Mouse (Mus musculus) splenic B cell, adult 2 months (primary cell): ENCODE data around the gene Ola1.

Experiments
- DNase-seq: peaks from one replicate; pipeline ENCODE4 v3.0.0-alpha.2; 2011; ENCODE audit warnings: low read depth, low spot score
- H3K27me3 ChIP-seq: 2 replicates; pipeline ENCODE4 v1.6.1; 2012; ENCODE audit warnings: mild to moderate bottlenecking, low read length, moderate library complexity, mixed read lengths; ENCODE audit not compliant: control insufficient read depth, poor library complexity, insufficient read depth, severe bottlenecking
- H3K36me3 ChIP-seq: 2 replicates; pipeline ENCODE4 v1.6.1; 2012; ENCODE audit warnings: mild to moderate bottlenecking, low read length, moderate library complexity, mixed read lengths; ENCODE audit not compliant: control insufficient read depth, poor library complexity, insufficient read depth, severe bottlenecking

Gene Ola1

GRCm38 (mm10) chr2:73218913-73219312 lies at the start of gene Ola1:
Gene Ola1 (minus strand): TSS chr2:73218924.
- no peaks in the 10 kb centered on the region for H3K36me3 ChIP-seq
- no peak for DNase-seq
- no peaks in the 10 kb centered on the region for H3K27me3 ChIP-seq

GRCm38 (mm10) chr2:73268281-73268680 lies 49.6 kb upstream of the Ola1 start:
- H3K27me3 ChIP-seq = no peaks in the 10 kb centered on the region; the same call in none of the 2 replicates
- peak; percentile 30 for DNase-seq
- no peaks in the 10 kb centered on the region for H3K36me3 ChIP-seq

DNA sequence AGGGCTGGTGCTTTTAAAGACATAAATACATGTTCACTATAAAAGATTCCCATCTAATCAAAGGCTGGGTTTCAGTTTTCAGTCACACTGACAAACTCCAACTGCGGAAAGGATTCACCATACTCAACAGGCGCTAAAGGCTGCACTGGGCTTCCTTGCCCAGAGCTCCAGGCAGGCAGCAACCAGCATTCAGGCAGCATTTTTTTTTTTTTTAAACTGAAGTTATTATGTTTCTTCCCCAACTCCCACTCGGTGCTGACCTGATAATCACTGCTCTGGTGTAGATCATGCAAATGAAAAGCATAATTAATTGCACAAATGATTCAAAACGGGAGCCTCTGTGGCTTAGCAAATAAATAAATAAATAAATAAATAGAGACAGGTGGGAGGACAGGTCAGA lies 49.1 kb upstream of the Ola1 start:
- DNase-seq = no peak
- no peaks in the 10 kb centered on the region for H3K36me3 ChIP-seq

DNA sequence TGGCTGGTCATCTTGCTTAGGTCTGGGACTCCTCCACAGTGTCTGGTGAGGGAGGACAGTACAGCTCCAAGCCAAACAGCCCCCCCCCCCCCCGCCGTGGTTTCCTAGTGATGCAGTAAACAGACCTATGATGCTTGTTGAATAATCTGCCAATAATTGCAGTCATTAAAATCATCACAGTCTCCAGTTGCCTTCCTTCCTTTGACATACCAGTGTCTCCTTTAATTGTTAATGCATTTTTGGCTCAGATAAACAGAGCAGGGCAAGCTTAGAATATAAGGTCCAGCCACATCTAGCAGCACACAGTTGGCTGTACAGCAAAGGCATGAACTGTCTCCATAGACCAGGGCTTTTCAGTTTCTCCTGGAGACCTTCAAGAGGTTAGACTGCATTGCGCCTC lies 48.5 kb upstream of the Ola1 start:
- no peaks in the 10 kb centered on the region; the same call in none of the 2 replicates for H3K27me3 ChIP-seq
- DNase-seq = no peak
- no peaks in the 10 kb centered on the region for H3K36me3 ChIP-seq

More for the DNA sequence above, 49.1 kb upstream of the Ola1 start:
- no peaks in the 10 kb centered on the region; the same call in none of the 2 replicates for H3K27me3 ChIP-seq

- no peaks in the 10 kb centered on the region for H3K36me3 ChIP-seq
- no peaks in the 10 kb centered on the region; the same call in none of the 2 replicates for H3K27me3 ChIP-seq
- no peak for DNase-seq
Observed at GRCm38 (mm10) chr2:73266623-73267022, 47.9 kb upstream of the Ola1 start.

GRCm38 (mm10) chr2:73266011-73266410 lies 47.3 kb upstream of the Ola1 start:
- Histone ChIP-seq H3K27me3 (no peaks in the 10 kb centered on the region; the same call in none of the 2 replicates), H3K36me3 (no peaks in the 10 kb centered on the region)
- DNase-seq = peak; percentile 31

DNA sequence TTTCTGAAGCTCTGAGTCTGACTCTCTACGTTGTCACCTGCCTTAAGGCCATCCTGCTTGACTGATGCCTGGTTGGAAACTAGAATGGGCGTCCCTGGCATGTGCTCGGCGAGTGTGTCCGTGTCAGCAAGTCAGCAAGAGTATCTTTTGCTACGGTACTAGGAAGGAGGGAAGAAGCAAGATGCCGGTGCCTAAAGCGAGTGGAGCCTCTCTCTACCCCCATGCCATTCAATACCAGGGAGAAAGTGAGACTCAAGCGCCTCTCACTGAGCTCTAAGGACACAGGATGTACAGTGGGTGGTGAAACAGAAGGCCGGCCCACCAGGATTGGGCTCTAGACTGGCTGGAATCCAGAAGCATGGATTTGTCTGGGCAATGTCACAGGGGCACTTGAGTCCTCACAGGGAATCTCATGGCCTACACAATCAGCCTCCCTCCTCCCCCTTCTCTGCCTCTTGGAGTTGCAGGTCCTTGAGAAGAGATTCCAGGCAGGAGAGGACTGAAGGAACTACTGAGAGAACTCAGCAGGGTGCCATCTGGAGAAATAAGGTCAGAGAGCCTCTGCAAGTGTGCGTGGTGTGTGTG lies 46.0 kb upstream of the Ola1 start:
- DNase-seq = peak; percentile 11
- H3K27me3 ChIP-seq = no peaks in the 10 kb centered on the region; the same call in none of the 2 replicates
- H3K36me3 ChIP-seq = no peaks in the 10 kb centered on the region

DNA sequence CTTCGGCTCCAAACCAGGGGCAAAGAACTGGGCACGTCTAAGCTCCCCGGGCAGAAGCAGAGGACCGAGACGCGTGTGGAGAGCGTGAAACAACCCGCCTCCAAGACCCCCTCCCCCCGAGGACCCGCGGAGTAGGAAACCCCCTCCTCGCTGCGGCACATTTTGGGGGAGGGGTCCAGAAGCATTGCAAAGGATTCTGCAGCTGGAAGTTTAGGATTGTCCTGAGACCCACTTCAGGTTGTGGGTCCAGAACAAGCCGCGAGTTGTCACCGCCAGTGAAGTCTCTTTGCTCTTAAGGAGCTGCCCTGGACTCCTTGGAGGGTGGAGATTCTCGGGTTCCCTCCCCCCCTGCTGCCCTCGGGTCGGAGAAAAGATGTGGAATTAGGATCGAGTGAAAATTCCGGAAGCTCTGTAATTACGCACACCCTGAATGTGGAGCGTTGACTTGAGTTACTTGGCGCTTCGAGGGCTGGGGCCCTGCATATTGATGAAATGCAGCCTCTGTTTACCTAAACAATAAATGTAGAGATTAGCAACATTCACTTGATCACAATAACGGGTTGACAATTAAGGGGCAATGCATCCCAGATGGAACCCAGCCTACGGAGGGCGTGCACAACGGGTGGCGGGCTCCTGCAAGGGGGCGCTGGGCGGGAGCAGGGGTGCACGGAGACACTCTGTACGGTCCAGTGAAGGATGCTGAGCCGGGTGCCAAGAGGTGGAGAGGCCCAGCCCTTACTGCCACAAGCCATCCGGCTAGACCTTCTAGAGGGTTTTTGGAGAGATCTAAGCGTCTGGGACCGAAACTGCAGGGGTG lies 45.3 kb upstream of the Ola1 start:
- DNase-seq = no peak
- H3K36me3 ChIP-seq = no peaks in the 10 kb centered on the region

DNA sequence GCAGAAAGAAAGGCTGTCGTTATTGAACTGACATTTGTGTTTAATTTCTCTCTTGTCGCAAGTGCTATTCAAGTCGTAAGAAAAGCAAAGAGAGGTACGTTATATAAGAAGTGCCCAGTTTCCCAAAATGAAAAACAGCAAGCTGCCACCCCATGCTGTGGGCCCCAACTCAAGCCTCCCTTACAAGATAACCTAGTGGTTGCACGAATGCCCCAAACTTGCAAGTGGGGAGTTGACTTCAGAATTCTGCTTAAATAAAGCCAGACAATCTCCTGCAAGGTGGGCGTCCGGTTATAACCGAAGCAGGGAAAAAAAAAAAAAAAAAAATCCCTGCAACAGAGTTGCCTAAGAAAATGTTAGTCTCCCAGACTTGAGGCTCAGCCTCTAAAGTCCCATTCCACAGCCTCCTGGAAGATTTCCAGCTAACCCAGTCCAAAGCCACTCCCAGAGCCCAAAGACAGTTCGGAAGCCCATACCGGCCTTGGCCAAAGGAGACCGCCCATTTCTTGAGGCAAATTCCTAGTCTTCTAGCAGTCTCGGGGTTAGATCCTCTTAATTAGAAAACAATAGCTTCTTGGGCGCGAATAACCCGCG lies 44.5 kb upstream of the Ola1 start:
- H3K27me3 ChIP-seq = no peaks in the 10 kb centered on the region; the same call in none of the 2 replicates
- no peak for DNase-seq
- no peaks in the 10 kb centered on the region for H3K36me3 ChIP-seq

More for the DNA sequence above, 45.3 kb upstream of the Ola1 start:
- no peaks in the 10 kb centered on the region; the same call in none of the 2 replicates for H3K27me3 ChIP-seq

- Histone ChIP-seq H3K36me3 (no peaks in the 10 kb centered on the region), H3K27me3 (no peaks in the 10 kb centered on the region)
- DNase-seq = no peak
Observed at GRCm38 (mm10) chr2:73248701-73249100, 30.0 kb upstream of the Ola1 start.

DNA sequence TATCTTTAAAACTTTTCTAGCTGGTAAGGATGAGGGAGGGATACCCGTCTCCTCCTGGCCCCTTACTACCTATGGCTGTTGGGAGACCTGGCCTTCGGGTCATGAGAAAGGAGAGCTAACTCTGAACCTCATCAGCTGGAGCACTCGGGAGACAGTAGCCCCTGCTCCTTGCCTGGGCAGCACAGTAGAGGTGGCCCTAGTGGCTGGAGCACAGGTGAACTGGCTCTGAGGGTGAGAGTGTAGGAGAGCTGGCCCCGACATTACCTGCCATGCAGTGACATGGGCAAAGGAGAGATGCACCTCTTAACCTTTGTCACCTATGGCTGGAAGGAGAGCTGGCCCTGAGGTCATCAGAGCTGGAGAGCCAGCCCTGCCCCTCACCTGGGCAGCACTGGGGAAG lies 22.6 kb upstream of the Ola1 start:
- Histone ChIP-seq H3K36me3 (no peaks in the 10 kb centered on the region), H3K27me3 (no peaks in the 10 kb centered on the region)
- no peak for DNase-seq

DNA sequence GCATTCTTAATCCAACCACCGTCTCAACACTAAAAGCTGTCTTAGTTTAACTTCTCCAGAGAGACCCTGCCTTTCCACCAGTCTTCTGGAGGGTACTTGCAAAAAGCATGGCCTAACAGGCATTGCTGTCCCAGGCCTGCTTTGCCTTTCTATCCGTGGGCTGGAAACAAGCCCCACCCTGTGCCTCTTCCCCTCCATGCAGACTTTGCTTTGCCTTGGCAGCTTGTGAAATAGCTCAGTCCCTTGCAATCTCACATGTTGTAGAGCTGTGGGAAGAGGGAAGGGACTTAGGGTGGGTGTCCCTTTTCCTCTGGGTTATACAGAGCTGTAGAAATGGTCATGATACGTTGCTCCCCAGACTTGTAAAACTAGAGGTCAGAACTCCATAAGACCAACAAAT lies 12.4 kb upstream of the Ola1 start:
- no peaks in the 10 kb centered on the region for H3K27me3 ChIP-seq
- H3K36me3 ChIP-seq = no peaks in the 10 kb centered on the region
- no peak for DNase-seq

- Histone ChIP-seq H3K27me3 (no peaks in the 10 kb centered on the region), H3K36me3 (peaks cover 3% of the 10 kb centered on the region; the same call in 1 of the 2 replicates)
- DNase-seq = peak; percentile 96
Observed at GRCm38 (mm10) chr2:73213871-73214659, 4.7 kb downstream of the Ola1 start.

- DNase-seq = no peak
- Histone ChIP-seq H3K27me3 (no peaks in the 10 kb centered on the region), H3K36me3 (peaks cover 3% of the 10 kb centered on the region; the same call in 1 of the 2 replicates)
Observed at GRCm38 (mm10) chr2:73213539-73213870, 5.2 kb downstream of the Ola1 start.
